Mouse (Mus musculus) gastrocnemius, postnatal 4 days (tissue): ENCODE data around the gene S100a9. TPM values are rescaled to one million over a fixed set of nuclear protein-coding genes. Genes with fewer than 3 reads are reported as not detected.

Source experiments
- total RNA-seq, 2 experiments: library from RNA; stranded (reverse); gene quantifications; 2 replicates each; pipeline ENCODE4 v1.2.3; 2021

S100a9 gene
- total RNA-seq, 2 experiments from 2014 or later: 3.2 to 14.2 TPM

Other genes with a start within 250 kb of the S100a9 start
- gene Npr1, start 229.9 kb downstream of the S100a9 start, total RNA-seq: 10 to 100 TPM; 25.9 to 26.4 TPM
- gene Ilf2, start 219.6 kb downstream of the S100a9 start, total RNA-seq: 10 to 100 TPM; 72.3 to 75.4 TPM
- 10 to 100 TPM; 71.3 to 74.7 TPM for gene Snapin, start 204.7 kb downstream of the S100a9 start, total RNA-seq
- 100 to 1,000 TPM; 110 to 118 TPM for gene Chtop, start 186.2 kb downstream of the S100a9 start, total RNA-seq
- 10 to 100 TPM; 27.3 to 31.2 TPM for gene S100a1, start 181.3 kb downstream of the S100a9 start, total RNA-seq
- gene S100a13, start 181.3 kb downstream of the S100a9 start, total RNA-seq: 10 to 100 TPM; 22.6 to 23.3 TPM
- gene S100a14, start 168.9 kb downstream of the S100a9 start, total RNA-seq: 1 to 10 TPM in 1 of 2 experiments, under 1 TPM in 1; 0.64 to 1.1 TPM
- 100 to 1,000 TPM; 117 to 124 TPM for gene S100a16, start 158.5 kb downstream of the S100a9 start, total RNA-seq
- 1 to 10 TPM; 1.4 to 2.3 TPM for gene S100a3, start 135.1 kb downstream of the S100a9 start, total RNA-seq
- not detected for gene S100a2, start 105.5 kb downstream of the S100a9 start, total RNA-seq
- not detected for gene Gm42674, start 93.8 kb downstream of the S100a9 start, total RNA-seq
- gene S100a4, start 92.0 kb downstream of the S100a9 start, total RNA-seq: 10 to 100 TPM; 15.7 to 17.2 TPM
- gene S100a5, start 87.2 kb downstream of the S100a9 start, total RNA-seq: not detected
- 100 to 1,000 TPM; 140 to 154 TPM for gene S100a6, start 82.8 kb downstream of the S100a9 start, total RNA-seq
- gene S100a7a, start 41.7 kb downstream of the S100a9 start, total RNA-seq: under 1 TPM in 1 of 2 experiments, not detected in 1; 0.29 TPM
- 10 to 100 TPM in 1 of 2 experiments, 1 to 10 TPM in 1; 4.5 to 11.8 TPM for gene S100a8, start 26.7 kb downstream of the S100a9 start, total RNA-seq
- gene Pglyrp4, start 31.2 kb upstream of the S100a9 start, total RNA-seq: not detected
- gene Gm5849, start 82.2 kb upstream of the S100a9 start, total RNA-seq: not detected